17 mouse cellular contexts compared by ENCODE assay signal in the genomic region with DNA sequence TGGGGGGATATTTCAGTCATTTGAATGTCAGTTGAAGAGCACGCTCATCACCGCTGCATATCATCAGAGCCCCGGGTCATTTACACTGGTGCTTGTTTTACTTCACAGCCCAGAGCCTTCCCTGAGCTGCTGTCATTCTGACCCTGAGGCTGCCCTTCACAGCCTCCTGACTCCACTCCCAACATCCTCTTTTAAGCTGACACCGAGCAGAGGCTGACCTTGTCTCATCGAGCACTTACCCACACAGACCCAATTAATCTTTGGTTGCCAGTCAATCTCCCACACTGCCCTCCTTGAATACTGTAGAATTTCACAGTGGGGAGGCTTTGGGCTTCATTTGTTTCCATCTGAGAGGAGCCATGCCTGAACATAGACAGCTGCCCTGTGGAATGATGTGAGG.
"Had no signal": no experiment of that assay in that cellular context is flagged by ENCODE, and none has a peak within 500 bp of the region (broad histone marks: within the 10 kb centered on the region; RNA-seq: fewer than 3 reads in every experiment).

No protein-coding gene starts in this region.

- H3K4me1 ChIP-seq: limb, embryonic 12.5 days; liver, embryonic 13.5 days; lung, embryonic 15.5 days; megakaryocyte, embryonic 14.5 days; stomach, embryonic 15.5 days had no signal

- H3K27ac ChIP-seq: limb, embryonic 12.5 days; liver, embryonic 13.5 days; lung, embryonic 15.5 days; macrophage; stomach, embryonic 15.5 days had no signal

- H3K9me3 ChIP-seq: limb, embryonic 12.5 days; liver, embryonic 13.5 days; lung, embryonic 15.5 days; stomach, embryonic 15.5 days had no signal

- H3K27me3 ChIP-seq: limb, embryonic 12.5 days; liver, embryonic 13.5 days; lung, embryonic 15.5 days; megakaryocyte, embryonic 14.5 days; stomach, embryonic 15.5 days had no signal

- DNase-seq: kidney, adult 11 months; kidney, postnatal 36 days; layer of hippocampus, adult 9-11 months; layer of hippocampus, postnatal 36 days; liver; liver, embryonic 13.5 days; liver, postnatal 0 days; lung, postnatal 14 days; right cerebral cortex, postnatal 14 days; thymus, adult 2 months; thymus, postnatal 25 days had no signal

- H3K9ac ChIP-seq: limb, embryonic 12.5 days; liver, embryonic 13.5 days; liver, postnatal 0 days; lung, embryonic 15.5 days; stomach, embryonic 15.5 days had no signal

- H3K4me2 ChIP-seq: limb, embryonic 12.5 days; liver, embryonic 13.5 days; lung, embryonic 15.5 days; midbrain, embryonic 11.5 days; stomach, embryonic 15.5 days had no signal

- H3K36me3 ChIP-seq: limb, embryonic 12.5 days; liver, embryonic 13.5 days; lung, embryonic 15.5 days; stomach, embryonic 15.5 days had no signal

- H3K4me3 ChIP-seq: limb, embryonic 12.5 days; liver, embryonic 13.5 days; lung, embryonic 15.5 days; megakaryocyte, embryonic 14.5 days; stomach, embryonic 15.5 days had no signal

- ATAC-seq: liver, postnatal 0 days had no signal
